Mouse (Mus musculus): Measurements from ENCODE around the gene Hemk1. TPM values are rescaled to one million over a fixed set of nuclear protein-coding genes. Genes with fewer than 3 reads are reported as not detected.

The Hemk1 gene
- polyA plus RNA-seq, 1 experiment, result 31.9 TPM

GRCm38 (mm10) chr9:107277603-107278002 lies 60.5 kb downstream of the Hemk1 start:
- DNase-seq (ENCODE audit: extremely low spot score in 1 of 2, low spot score in 1 of 2), result no peak

Other genes starting within 250 kb of the Hemk1 start
- gene Dock3, start 106.4 kb downstream of the Hemk1 start, polyA plus RNA-seq (2012; rRNA removed), result 185 and 204 TPM in 2 replicates
- 7.0 and 7.6 TPM in 2 replicates for gene Mapkapk3, start 48.5 kb downstream of the Hemk1 start, polyA plus RNA-seq (2012; rRNA removed)
- gene Cish, start 42.3 kb downstream of the Hemk1 start, polyA plus RNA-seq (2012; rRNA removed), result 5.3 and 7.1 TPM in 2 replicates
- 26.2 and 26.8 TPM in 2 replicates for gene 6430571L13Rik, start 2.3 kb upstream of the Hemk1 start, polyA plus RNA-seq (2012; rRNA removed)
- gene Cacna2d2, start 61.3 kb upstream of the Hemk1 start, polyA plus RNA-seq (2012; rRNA removed), result 33.1 and 35.7 TPM in 2 replicates
- 29.7 and 32.1 TPM in 2 replicates for gene Tmem115, start 195.6 kb upstream of the Hemk1 start, polyA plus RNA-seq (2012; rRNA removed)
- 27.0 and 27.2 TPM in 2 replicates for gene Cyb561d2, start 203.8 kb upstream of the Hemk1 start, polyA plus RNA-seq (2012; rRNA removed)
- 65.1 and 65.7 TPM in 2 replicates for gene Nprl2, start 203.9 kb upstream of the Hemk1 start, polyA plus RNA-seq (2012; rRNA removed)
- 6.1 and 7.8 TPM in 2 replicates for gene Zmynd10, start 208.9 kb upstream of the Hemk1 start, polyA plus RNA-seq (2012; rRNA removed)
- 25.0 and 25.2 TPM in 2 replicates for gene Rassf1, start 213.2 kb upstream of the Hemk1 start, polyA plus RNA-seq (2012; rRNA removed)
- 120 and 133 TPM in 2 replicates for gene Tusc2, start 224.9 kb upstream of the Hemk1 start, polyA plus RNA-seq (2012; rRNA removed)
- 11.1 and 12.1 TPM in 2 replicates for gene Hyal2, start 229.6 kb upstream of the Hemk1 start, polyA plus RNA-seq (2012; rRNA removed)
- gene Hyal1, start 238.6 kb upstream of the Hemk1 start, polyA plus RNA-seq (2012; rRNA removed), result 5.0 and 5.5 TPM in 2 replicates
- gene Naa80, start 240.5 kb upstream of the Hemk1 start, polyA plus RNA-seq (2012; rRNA removed), result 15.9 and 18.3 TPM in 2 replicates
- 0.69 and 0.74 TPM in 2 replicates for gene Hyal3, start 242.5 kb upstream of the Hemk1 start, polyA plus RNA-seq (2012; rRNA removed)
- 17.5 and 18.8 TPM in 2 replicates for gene Ifrd2, start 249.3 kb upstream of the Hemk1 start, polyA plus RNA-seq (2012; rRNA removed)